Mouse (Mus musculus) megakaryocyte, embryonic 14.5 days (primary cell): ENCODE measurements around the gene Ado.

Experiments used
- FLI1 ChIP-seq: IDR thresholded peaks from 2 replicates; pipeline ENCODE4 v1.6.1; 2012; ENCODE audit warnings: low read length, inconsistent platforms, mixed read lengths
- GATA1 ChIP-seq: IDR thresholded peaks from 3 replicates; pipeline ENCODE4 v1.6.1; 2012; ENCODE audit warnings: mixed read lengths, low read length, inconsistent platforms, borderline replicate concordance

DNA sequence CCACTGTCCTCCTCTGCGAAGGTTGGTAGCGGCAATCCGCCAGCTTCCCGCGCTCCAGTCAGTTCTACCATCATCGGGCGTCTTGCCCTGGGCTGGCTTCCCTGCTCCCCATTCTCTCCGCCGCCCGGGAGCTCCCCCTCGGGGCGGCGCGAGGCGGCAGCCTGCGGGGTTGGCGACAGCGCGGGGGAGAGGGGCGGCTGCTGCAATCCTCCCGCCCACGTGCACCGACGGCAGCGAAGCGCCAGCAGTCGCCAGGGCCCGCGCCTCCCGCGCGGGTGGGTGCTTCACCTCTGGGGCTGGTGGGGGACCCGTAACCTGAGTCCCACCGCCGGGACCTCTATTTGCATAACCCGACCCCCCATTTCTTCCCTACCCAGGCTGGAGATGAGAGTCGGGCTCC lies 13.5 kb downstream of the Ado start, which contains the start of gene Egr2:
- TF ChIP-seq GATA1, result no peak
- TF ChIP-seq FLI1, result no peak
